Mouse (Mus musculus): ENCODE results near the gene Rab17.

GRCm38 (mm10) chr1:90926030-90926429, 43.4 kb downstream of the Rab17 start:
- no peak for TF ChIP-seq CTCF (IDR thresholded peaks at IDR 0.05; ENCODE audit: low read depth, low read length)
- TF ChIP-seq POLR2A (IDR thresholded peaks at IDR 0.05; ENCODE audit: borderline replicate concordance, low read depth, low read length) = no peak
